Mouse (Mus musculus) embryonic facial prominence, embryonic 12.5 days (tissue): ENCODE data around the gene Ech1. TPM values are rescaled to one million over a fixed set of nuclear protein-coding genes. Genes with fewer than 3 reads are reported as not detected.

ENCODE experiments used
- ATAC-seq: fragments of 200-750 bp; cut with Nextera tagmentation; 2 replicates; pipeline ENCODE4 v1.8.0; 2017; ENCODE audit not compliant: insufficient number of reproducible peaks, insufficient read depth, low FRiP score, low TSS enrichment
- H3K27ac ChIP-seq: fragments of 300-500 bp; sonication (generic); 2 replicates; pipeline ENCODE4 v1.5.1; 2016; ENCODE audit warnings: mild to moderate bottlenecking
- H3K27me3 ChIP-seq: fragments of 300-500 bp; sonication (generic); 2 replicates; pipeline ENCODE4 v1.6.1; 2016; ENCODE audit warnings: mild to moderate bottlenecking, moderate library complexity
- H3K36me3 ChIP-seq: fragments of 300-500 bp; sonication (generic); 2 replicates; pipeline ENCODE4 v1.6.1; 2016; ENCODE audit warnings: mild to moderate bottlenecking
- H3K4me1 ChIP-seq: fragments of 300-500 bp; sonication (generic); 2 replicates; pipeline ENCODE4 v1.6.1; 2016
- H3K4me2 ChIP-seq: fragments of 300-500 bp; sonication (generic); replicated peaks from 2 replicates; pipeline ENCODE4 v1.6.1; 2016; ENCODE audit warnings: mild to moderate bottlenecking, moderate library complexity
- H3K4me3 ChIP-seq: fragments of 300-500 bp; sonication (generic); 2 replicates; pipeline ENCODE4 v1.5.1; 2016; ENCODE audit warnings: mild to moderate bottlenecking
- H3K9ac ChIP-seq: fragments of 300-500 bp; sonication (generic); 2 replicates; pipeline ENCODE4 v1.6.1; 2016; ENCODE audit warnings: mild to moderate bottlenecking, moderate library complexity
- H3K9me3 ChIP-seq: fragments of 300-500 bp; sonication (generic); 2 replicates; pipeline ENCODE4 v1.6.1; 2016; ENCODE audit warnings: mild to moderate bottlenecking, moderate library complexity
- WGBS: fragments of 180-500 bp; shearing (Covaris S2); methylation state at CpG from one replicate; pipeline ENCODE4 v1.1.7; 2016; 5-methylcytosine and 5-hydroxymethylcytosine counted together
- polyA plus RNA-seq: library from polyadenylated mRNA; unstranded; fragments of >200 nt; fragmentation: Nextera tagmentation; extraction: Ambion mirVana; gene quantifications from 2 replicates; pipeline ENCODE4 v1.2.1, GENCODE M21; 2016

Gene Ech1
- polyA plus RNA-seq, 1 experiment from 2014 or later: 117 TPM

DNA sequence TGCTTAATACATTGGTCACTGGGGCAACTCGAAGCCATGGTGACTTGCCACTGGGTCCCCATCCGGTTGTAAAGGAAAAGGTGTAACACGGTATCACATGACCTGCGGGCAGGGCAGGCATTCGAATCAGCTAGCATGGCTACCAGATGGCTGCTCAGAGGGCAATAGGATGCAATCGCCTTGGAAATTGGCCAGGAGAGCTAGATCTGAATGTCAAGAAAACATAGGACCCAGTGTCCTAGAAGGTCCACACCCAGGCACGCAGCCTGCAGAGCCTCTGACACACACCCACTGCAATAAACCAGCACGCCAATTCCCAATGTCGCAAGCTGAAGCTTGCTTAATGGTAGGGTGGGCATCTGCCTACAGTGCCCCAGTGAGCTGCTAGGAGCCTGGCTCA is 13.3 kb downstream of the Ech1 start:
- Histone ChIP-seq H3K9ac (no peak overlapping the region), H3K36me3 (no peaks in the 10 kb centered on the region), H3K4me2 (no peak overlapping the region), H3K27ac (0 out of 2 replicates have a peak overlapping the region, but pooled peaks have one; percentile 6), H3K4me3 (no peak overlapping the region), H3K9me3 (no peaks in the 10 kb centered on the region), H3K27me3 (no peaks in the 10 kb centered on the region), H3K4me1 (no peaks in the 10 kb centered on the region)
- 80% methylated on average over 9 of the region's 9 CpGs for whole genome bisulfite sequencing
- ATAC-seq: no peak

DNA sequence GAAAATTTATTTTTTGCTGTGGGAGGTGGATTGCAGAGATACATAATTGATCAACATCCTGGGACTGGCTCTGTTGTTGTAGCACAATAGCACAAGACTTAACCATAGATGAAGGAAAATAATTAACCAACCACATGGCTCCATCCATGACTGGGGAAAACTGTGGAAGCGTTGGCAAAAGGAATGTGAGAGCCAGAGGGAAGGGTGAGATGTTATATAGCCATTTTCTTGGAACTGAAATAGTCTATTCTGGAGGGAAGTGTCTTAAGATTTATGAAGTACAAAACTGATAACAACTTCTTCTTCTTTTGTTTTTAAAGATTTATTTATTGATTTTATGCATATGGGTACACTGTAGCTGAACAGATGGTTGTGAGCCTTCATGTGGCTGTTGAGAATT is 22.3 kb downstream of the Ech1 start:
- no peaks in the 10 kb centered on the region for H3K9me3 ChIP-seq
- no peak overlapping the region for H3K4me2 ChIP-seq
- H3K9ac ChIP-seq: no peak overlapping the region
- no peak overlapping the region for H3K27ac ChIP-seq
- no peak for ATAC-seq
- no peak overlapping the region for H3K4me3 ChIP-seq
- no peaks in the 10 kb centered on the region for H3K36me3 ChIP-seq
- 80% methylated on average over 1 of the region's 1 CpGs for WGBS
- peaks cover 5% of the 10 kb centered on the region; the same call in 1 of the 2 replicates for H3K4me1 ChIP-seq
- H3K27me3 ChIP-seq: no peaks in the 10 kb centered on the region

GRCm38 (mm10) chr7:28849700-28850236 is 24.8 kb downstream of the Ech1 start:
- peaks cover 5% of the 10 kb centered on the region; the same call in 1 of the 2 replicates for H3K4me1 ChIP-seq
- H3K36me3 ChIP-seq: no peaks in the 10 kb centered on the region
- peak overlapping the region; percentile 72 for H3K27ac ChIP-seq
- H3K9ac ChIP-seq: no peak overlapping the region
- H3K27me3 ChIP-seq: no peaks in the 10 kb centered on the region
- H3K4me3 ChIP-seq: no peak overlapping the region
- peak; percentile 64 for ATAC-seq
- H3K4me2 ChIP-seq: no peak overlapping the region
- H3K9me3 ChIP-seq: no peaks in the 10 kb centered on the region
- WGBS: 25% methylated on average over 1 of the region's 1 CpGs

DNA sequence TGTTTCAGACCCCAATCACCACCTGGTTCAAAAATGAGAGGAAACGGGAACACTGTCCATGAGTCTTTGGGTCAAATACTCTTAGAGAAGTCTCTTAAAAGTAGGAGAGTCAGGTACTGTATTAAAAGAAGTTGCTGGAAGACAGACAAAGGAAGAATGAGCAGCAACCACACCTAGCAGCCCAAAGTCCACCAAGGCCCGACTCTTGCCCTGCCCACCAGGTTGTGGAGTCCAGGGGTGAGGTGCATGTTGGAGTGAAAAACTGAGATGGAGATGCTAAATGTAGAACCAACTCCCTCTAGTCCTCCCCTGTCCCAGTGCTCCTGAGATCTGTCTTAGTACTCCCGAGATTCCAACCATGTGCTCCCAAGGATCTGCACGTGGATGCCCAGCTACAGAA is 25.6 kb downstream of the Ech1 start:
- H3K27me3 ChIP-seq: no peaks in the 10 kb centered on the region
- no peak overlapping the region for H3K9ac ChIP-seq
- whole genome bisulfite sequencing: 82% methylated on average over 4 of the region's 4 CpGs
- H3K27ac ChIP-seq: no peak overlapping the region
- H3K36me3 ChIP-seq: no peaks in the 10 kb centered on the region
- ATAC-seq: no peak
- H3K4me2 ChIP-seq: no peak overlapping the region
- peaks cover 5% of the 10 kb centered on the region; the same call in 1 of the 2 replicates for H3K4me1 ChIP-seq
- no peak overlapping the region for H3K4me3 ChIP-seq
- no peaks in the 10 kb centered on the region for H3K9me3 ChIP-seq

GRCm38 (mm10) chr7:28859953-28860352 is 34.9 kb downstream of the Ech1 start:
- Histone ChIP-seq H3K4me1 (0 out of 2 replicates have a peak, but pooled peaks cover 9% of the 10 kb centered on the region), H3K36me3 (no peaks in the 10 kb centered on the region), H3K4me2 (no peak overlapping the region), H3K9me3 (0 out of 2 replicates have a peak, but pooled peaks cover 3% of the 10 kb centered on the region), H3K9ac (no peak overlapping the region), H3K27me3 (no peaks in the 10 kb centered on the region), H3K4me3 (no peak overlapping the region), H3K27ac (no peak overlapping the region)
- no peak for ATAC-seq
- WGBS: 91% methylated on average over 2 of the region's 2 CpGs

DNA sequence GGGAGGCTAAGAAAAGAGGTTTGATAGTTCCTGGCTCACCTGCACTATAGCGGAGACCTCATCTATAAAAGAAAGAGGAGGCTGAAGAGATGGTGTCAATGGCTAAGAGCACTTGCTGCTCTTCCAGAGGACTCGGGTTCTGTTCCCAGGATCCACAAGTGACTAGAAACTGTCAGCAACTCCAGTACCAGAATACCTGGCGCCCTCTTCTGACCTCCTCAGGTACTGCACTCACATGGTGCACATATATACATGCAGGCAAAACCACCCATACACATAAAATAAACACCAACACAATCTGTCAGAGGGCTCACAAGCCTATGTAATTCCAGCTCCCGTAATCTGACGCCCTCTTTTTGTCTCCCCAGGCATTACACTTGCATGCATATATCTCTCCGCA is 35.9 kb downstream of the Ech1 start:
- WGBS: 88% methylated on average over 6 of the region's 6 CpGs
- no peak overlapping the region for H3K4me2 ChIP-seq
- H3K4me3 ChIP-seq: no peak overlapping the region
- H3K9me3 ChIP-seq: 0 out of 2 replicates have a peak, but pooled peaks cover 3% of the 10 kb centered on the region
- H3K9ac ChIP-seq: no peak overlapping the region
- 0 out of 2 replicates have a peak, but pooled peaks cover 9% of the 10 kb centered on the region for H3K4me1 ChIP-seq
- no peaks in the 10 kb centered on the region for H3K27me3 ChIP-seq
- no peak overlapping the region for H3K27ac ChIP-seq
- H3K36me3 ChIP-seq: no peaks in the 10 kb centered on the region
- ATAC-seq: no peak

- Histone ChIP-seq H3K27ac (no peak overlapping the region), H3K4me3 (no peak overlapping the region), H3K9me3 (0 out of 2 replicates have a peak, but pooled peaks cover 3% of the 10 kb centered on the region), H3K36me3 (no peaks in the 10 kb centered on the region), H3K4me1 (0 out of 2 replicates have a peak, but pooled peaks cover 9% of the 10 kb centered on the region), H3K27me3 (no peaks in the 10 kb centered on the region), H3K4me2 (no peak overlapping the region), H3K9ac (no peak overlapping the region)
- no peak for ATAC-seq
- 81% methylated on average over 15 of the region's 15 CpGs for WGBS
Measured at GRCm38 (mm10) chr7:28862817-28863499, 37.9 kb downstream of the Ech1 start.

- Histone ChIP-seq H3K27me3 (no peaks in the 10 kb centered on the region), H3K4me3 (no peak within 1 kb of the TSS), H3K9me3 (0 out of 2 replicates have a peak, but pooled peaks cover 3% of the 10 kb centered on the region), H3K36me3 (no peaks in the 10 kb centered on the region), H3K27ac (no peak within 1 kb of the TSS), H3K4me2 (no peak within 1 kb of the TSS), H3K4me1 (0 out of 2 replicates have a peak, but pooled peaks cover 9% of the 10 kb centered on the region), H3K9ac (no peak within 1 kb of the TSS)
- WGBS: 72% methylated on average over 6 of the region's 6 CpGs
- no peak for ATAC-seq
Measured at GRCm38 (mm10) chr7:28863540-28863939, 38.5 kb downstream of the Ech1 start, which contains the start of gene Lgals7. Gene Lgals7 (plus strand): TSS chr7:28863853.

- Histone ChIP-seq H3K4me2 (no peak overlapping the region), H3K9ac (no peak overlapping the region), H3K4me3 (no peak overlapping the region), H3K27ac (no peak overlapping the region), H3K36me3 (no peaks in the 10 kb centered on the region), H3K27me3 (no peaks in the 10 kb centered on the region), H3K4me1 (0 out of 2 replicates have a peak, but pooled peaks cover 9% of the 10 kb centered on the region), H3K9me3 (no peaks in the 10 kb centered on the region)
- WGBS: 31% methylated on average over 9 of the region's 9 CpGs
- no peak for ATAC-seq
Measured at GRCm38 (mm10) chr7:28864288-28864750, 39.3 kb downstream of the Ech1 start.

DNA sequence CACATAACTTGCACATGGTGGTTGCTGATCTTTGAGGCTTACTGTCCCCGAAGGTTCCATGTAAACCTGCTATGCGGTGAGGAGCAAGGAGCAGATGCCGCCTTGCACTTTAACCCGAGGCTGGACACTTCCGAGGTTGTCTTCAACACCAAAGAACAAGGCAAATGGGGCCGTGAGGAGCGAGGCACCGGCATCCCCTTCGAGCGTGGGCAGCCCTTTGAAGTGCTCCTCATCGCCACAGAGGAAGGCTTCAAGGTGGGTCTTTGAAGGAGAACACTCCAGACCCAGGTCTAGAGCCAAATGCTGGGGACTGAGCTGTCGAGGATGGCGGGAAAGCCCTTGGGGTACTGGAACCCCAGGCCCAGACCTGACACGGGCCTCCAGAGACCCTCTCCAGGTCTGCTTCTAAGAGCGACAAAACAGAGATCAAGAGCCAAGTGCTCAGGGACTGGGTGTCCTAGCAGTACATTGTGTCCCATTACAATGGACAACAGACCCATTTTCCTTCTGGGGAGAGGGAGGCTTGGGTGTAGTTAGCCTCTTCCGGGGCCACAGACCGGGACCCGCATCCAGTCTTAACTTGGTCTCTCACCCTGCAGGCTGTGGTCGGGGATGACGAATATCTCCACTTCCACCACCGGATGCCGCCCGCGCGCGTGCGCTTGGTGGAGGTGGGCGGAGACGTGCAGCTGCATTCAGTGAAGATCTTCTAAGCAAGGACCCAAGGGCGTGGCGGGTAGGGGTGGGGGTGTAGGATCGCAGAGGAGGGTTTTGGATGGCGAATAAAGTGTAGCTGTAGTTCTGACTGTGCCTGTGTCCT is 40.7 kb downstream of the Ech1 start:
- Histone ChIP-seq H3K4me3 (0 out of 2 replicates have a peak overlapping the region, but pooled peaks have one; percentile 9), H3K4me1 (0 out of 2 replicates have a peak, but pooled peaks cover 9% of the 10 kb centered on the region), H3K27me3 (no peaks in the 10 kb centered on the region), H3K27ac (no peak overlapping the region), H3K9ac (no peak overlapping the region; the same call in 1 of the 2 replicates), H3K36me3 (no peaks in the 10 kb centered on the region), H3K9me3 (no peaks in the 10 kb centered on the region), H3K4me2 (peak overlapping the region; percentile 39)
- WGBS: 42% methylated on average over 33 of the region's 33 CpGs
- ATAC-seq: peak; percentile 64; the same call in 1 of the 2 replicates

DNA sequence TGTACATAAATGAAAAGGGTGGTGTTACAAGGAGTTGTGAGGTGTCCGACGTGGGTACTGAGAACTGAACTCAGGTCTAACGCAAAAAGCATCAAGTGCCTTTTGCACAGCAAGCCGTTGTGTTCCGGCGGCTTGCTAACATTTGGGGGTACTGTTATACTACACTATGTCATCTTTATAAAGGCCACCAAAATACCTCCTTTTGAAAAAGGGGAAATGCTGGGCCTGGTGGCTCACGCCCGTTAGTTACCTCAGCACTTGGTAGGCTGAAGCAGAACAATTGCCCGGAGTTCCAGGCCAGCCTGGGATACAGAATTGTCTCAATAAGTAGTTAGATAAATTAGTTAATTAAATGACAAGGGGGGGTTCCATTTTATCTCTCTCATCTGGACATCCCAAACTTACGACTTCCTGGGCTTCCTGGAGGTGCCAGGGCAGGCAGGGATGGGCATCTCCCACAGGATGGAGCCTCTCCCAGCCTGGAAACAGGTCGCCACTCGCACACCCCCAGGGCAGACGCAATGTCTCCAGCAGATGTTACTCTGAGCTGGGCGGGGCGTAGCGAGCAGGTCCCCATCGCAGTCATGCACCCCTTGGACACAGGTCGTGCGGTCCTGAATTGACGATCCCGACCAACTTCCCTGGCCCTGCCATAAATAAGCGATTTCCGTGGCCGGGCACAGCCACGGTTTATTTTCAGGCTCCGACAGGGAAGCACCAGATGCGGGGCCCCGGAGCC is 41.9 kb downstream of the Ech1 start:
- Histone ChIP-seq H3K27me3 (no peaks in the 10 kb centered on the region), H3K4me2 (no peak overlapping the region), H3K4me3 (no peak overlapping the region), H3K9me3 (no peaks in the 10 kb centered on the region), H3K27ac (no peak overlapping the region), H3K36me3 (no peaks in the 10 kb centered on the region), H3K4me1 (0 out of 2 replicates have a peak, but pooled peaks cover 9% of the 10 kb centered on the region), H3K9ac (no peak overlapping the region)
- no peak for ATAC-seq
- WGBS: 89% methylated on average over 28 of the region's 28 CpGs
